Mouse (Mus musculus) hindbrain, embryonic 13.5 days (tissue): ENCODE data around the gene Wwox. TPM values are rescaled to one million over a fixed set of nuclear protein-coding genes. Genes with fewer than 3 reads are reported as not detected.

ENCODE experiments used
- ATAC-seq: fragments of 200-750 bp; cut with Nextera tagmentation; 2 replicates; pipeline ENCODE4 v1.8.0; 2017; ENCODE audit warnings: moderate TSS enrichment; ENCODE audit not compliant: low FRiP score
- H3K27ac ChIP-seq: fragments of 300-500 bp; sonication (generic); 2 replicates; pipeline ENCODE4 v1.5.1; 2015; ENCODE audit warnings: inconsistent platforms, mild to moderate bottlenecking, moderate library complexity
- H3K27me3 ChIP-seq: fragments of 300-500 bp; sonication (generic); 2 replicates; pipeline ENCODE4 v1.6.1; 2015; ENCODE audit warnings: mild to moderate bottlenecking, inconsistent platforms
- H3K36me3 ChIP-seq: fragments of 300-500 bp; sonication (generic); 2 replicates; pipeline ENCODE4 v1.6.1; 2015; ENCODE audit warnings: mild to moderate bottlenecking, inconsistent platforms
- H3K4me1 ChIP-seq: fragments of 300-500 bp; sonication (generic); replicated peaks from 2 replicates; pipeline ENCODE4 v1.6.1; 2015; ENCODE audit warnings: inconsistent platforms
- H3K4me2 ChIP-seq: fragments of 300-500 bp; sonication (generic); 2 replicates; pipeline ENCODE4 v1.6.1; 2015; ENCODE audit warnings: inconsistent platforms, mild to moderate bottlenecking, moderate library complexity
- H3K4me3 ChIP-seq: fragments of 300-500 bp; sonication (generic); 2 replicates; pipeline ENCODE4 v1.5.1; 2015; ENCODE audit warnings: mild to moderate bottlenecking, inconsistent platforms
- H3K9ac ChIP-seq: fragments of 300-500 bp; sonication (generic); 2 replicates; pipeline ENCODE4 v1.6.1; 2015; ENCODE audit warnings: mild to moderate bottlenecking, inconsistent platforms
- H3K9me3 ChIP-seq: fragments of 300-500 bp; sonication (generic); 2 replicates; pipeline ENCODE4 v1.6.1; 2016; ENCODE audit warnings: inconsistent platforms
- WGBS: fragments of 180-500 bp; shearing (Covaris S2); methylation state at CpG from one replicate; pipeline ENCODE4 v1.1.7; 2015; 5-methylcytosine and 5-hydroxymethylcytosine counted together
- polyA plus RNA-seq: library from polyadenylated mRNA; unstranded; fragments of >200 nt; fragmentation: Nextera tagmentation; extraction: Ambion mirVana; gene quantifications from 2 replicates; pipeline ENCODE4 v1.2.1, GENCODE M21; 2015

Wwox gene
- 12.4 and 13.8 TPM in 2 replicates for polyA plus RNA-seq

- H3K9ac ChIP-seq = peak within 1 kb of the TSS; percentile 79
- H3K27ac ChIP-seq = peak within 1 kb of the TSS; percentile 85
- ATAC-seq = peak; percentile 99
- H3K4me1 ChIP-seq = peaks cover 8% of the 10 kb centered on the region
- no peaks in the 10 kb centered on the region for H3K36me3 ChIP-seq
- under 1% methylated on average over 53 of the region's 54 CpGs for WGBS
- peak within 1 kb of the TSS; percentile 85 for H3K4me2 ChIP-seq
- H3K27me3 ChIP-seq = no peaks in the 10 kb centered on the region
- H3K4me3 ChIP-seq = peak within 1 kb of the TSS; percentile 65
- H3K9me3 ChIP-seq = no peaks in the 10 kb centered on the region
Observed at GRCm38 (mm10) chr8:114439334-114440204, at the start of gene Wwox. Wwox (plus strand) TSS chr8:114439655.

- Histone ChIP-seq H3K4me3 (no peak overlapping the region), H3K27me3 (no peaks in the 10 kb centered on the region), H3K4me1 (no peaks in the 10 kb centered on the region), H3K27ac (no peak overlapping the region), H3K4me2 (no peak overlapping the region), H3K9me3 (no peaks in the 10 kb centered on the region), H3K36me3 (no peaks in the 10 kb centered on the region), H3K9ac (no peak overlapping the region)
- WGBS = 96% methylated on average over 12 of the region's 13 CpGs
- no peak for ATAC-seq
Observed at GRCm38 (mm10) chr8:114390465-114391254, 48.8 kb upstream of the Wwox start.

GRCm38 (mm10) chr8:114398326-114398725, 41.1 kb upstream of the Wwox start:
- no peaks in the 10 kb centered on the region for H3K36me3 ChIP-seq
- H3K4me2 ChIP-seq = no peak overlapping the region
- no peaks in the 10 kb centered on the region for H3K9me3 ChIP-seq
- H3K27me3 ChIP-seq = no peaks in the 10 kb centered on the region
- H3K4me1 ChIP-seq = peaks cover 12% of the 10 kb centered on the region
- H3K9ac ChIP-seq = no peak overlapping the region
- no peak overlapping the region for H3K4me3 ChIP-seq
- no peak for ATAC-seq
- H3K27ac ChIP-seq = no peak overlapping the region
- 90% methylated on average over 5 of the region's 5 CpGs for WGBS

GRCm38 (mm10) chr8:114399273-114399672, 40.2 kb upstream of the Wwox start:
- H3K9me3 ChIP-seq = no peaks in the 10 kb centered on the region
- no peaks in the 10 kb centered on the region for H3K27me3 ChIP-seq
- 94% methylated on average over 5 of the region's 5 CpGs for WGBS
- no peak overlapping the region for H3K27ac ChIP-seq
- no peak overlapping the region for H3K9ac ChIP-seq
- no peak overlapping the region for H3K4me3 ChIP-seq
- H3K36me3 ChIP-seq = no peaks in the 10 kb centered on the region
- no peak overlapping the region for H3K4me2 ChIP-seq
- peaks cover 15% of the 10 kb centered on the region for H3K4me1 ChIP-seq
- no peak for ATAC-seq

GRCm38 (mm10) chr8:114401679-114402078, 37.8 kb upstream of the Wwox start:
- no peak for ATAC-seq
- Histone ChIP-seq H3K36me3 (no peaks in the 10 kb centered on the region), H3K9ac (no peak overlapping the region; the same call in 1 of the 2 replicates), H3K27ac (no peak overlapping the region), H3K9me3 (no peaks in the 10 kb centered on the region), H3K27me3 (no peaks in the 10 kb centered on the region), H3K4me2 (no peak overlapping the region), H3K4me1 (peaks cover 15% of the 10 kb centered on the region), H3K4me3 (no peak overlapping the region)
- 39% methylated on average over 7 of the region's 7 CpGs for WGBS

- 80% methylated on average over 3 of the region's 3 CpGs for WGBS
Observed at GRCm38 (mm10) chr8:114411421-114411820, 28.0 kb upstream of the Wwox start.

GRCm38 (mm10) chr8:114417786-114418185, 21.7 kb upstream of the Wwox start, which contains the start of gene Clec3a:
Clec3a (plus strand) TSS chr8:114418086.
- Histone ChIP-seq H3K4me1 (no peaks in the 10 kb centered on the region), H3K27me3 (no peaks in the 10 kb centered on the region), H3K4me3 (no peak within 1 kb of the TSS), H3K27ac (no peak within 1 kb of the TSS), H3K4me2 (no peak within 1 kb of the TSS), H3K9ac (no peak within 1 kb of the TSS), H3K9me3 (no peaks in the 10 kb centered on the region), H3K36me3 (no peaks in the 10 kb centered on the region)
- no peak for ATAC-seq
- WGBS = 82% methylated on average over 8 of the region's 8 CpGs

More at GRCm38 (mm10) chr8:114411421-114411820, 28.0 kb upstream of the Wwox start:
- Histone ChIP-seq H3K4me1 (no peaks in the 10 kb centered on the region), H3K4me3 (no peak overlapping the region), H3K27ac (no peak overlapping the region), H3K9me3 (no peaks in the 10 kb centered on the region), H3K4me2 (no peak overlapping the region), H3K36me3 (no peaks in the 10 kb centered on the region), H3K27me3 (no peaks in the 10 kb centered on the region), H3K9ac (no peak overlapping the region)
- no peak for ATAC-seq

GRCm38 (mm10) chr8:114418486-114418885, 21.0 kb upstream of the Wwox start:
- 80% methylated on average over 5 of the region's 5 CpGs for WGBS
- Histone ChIP-seq H3K4me2 (no peak overlapping the region), H3K4me1 (no peaks in the 10 kb centered on the region), H3K4me3 (no peak overlapping the region), H3K27me3 (no peaks in the 10 kb centered on the region), H3K9me3 (no peaks in the 10 kb centered on the region), H3K27ac (no peak overlapping the region), H3K36me3 (no peaks in the 10 kb centered on the region), H3K9ac (no peak overlapping the region)
- ATAC-seq = no peak

- H3K9ac ChIP-seq = no peak overlapping the region
- no peak overlapping the region for H3K27ac ChIP-seq
- WGBS = 87% methylated on average over 6 of the region's 6 CpGs
- no peaks in the 10 kb centered on the region for H3K27me3 ChIP-seq
- H3K4me2 ChIP-seq = no peak overlapping the region
- H3K36me3 ChIP-seq = no peaks in the 10 kb centered on the region
- H3K4me1 ChIP-seq = no peaks in the 10 kb centered on the region
- H3K4me3 ChIP-seq = no peak overlapping the region
- H3K9me3 ChIP-seq = no peaks in the 10 kb centered on the region
- ATAC-seq = no peak
Observed at GRCm38 (mm10) chr8:114418904-114419303, 20.6 kb upstream of the Wwox start.

GRCm38 (mm10) chr8:114421544-114421943, 17.9 kb upstream of the Wwox start:
- Histone ChIP-seq H3K4me2 (no peak overlapping the region), H3K9ac (no peak overlapping the region), H3K4me3 (no peak overlapping the region), H3K9me3 (no peaks in the 10 kb centered on the region), H3K4me1 (no peaks in the 10 kb centered on the region), H3K27ac (no peak overlapping the region), H3K36me3 (no peaks in the 10 kb centered on the region), H3K27me3 (no peaks in the 10 kb centered on the region)
- WGBS = 84% methylated on average over 4 of the region's 4 CpGs
- no peak for ATAC-seq

- no peak overlapping the region for H3K4me2 ChIP-seq
- no peak for ATAC-seq
- no peaks in the 10 kb centered on the region for H3K9me3 ChIP-seq
- no peak overlapping the region for H3K27ac ChIP-seq
- H3K4me3 ChIP-seq = no peak overlapping the region
- no peak overlapping the region for H3K9ac ChIP-seq
- H3K36me3 ChIP-seq = no peaks in the 10 kb centered on the region
- H3K27me3 ChIP-seq = no peaks in the 10 kb centered on the region
- H3K4me1 ChIP-seq = peaks cover 8% of the 10 kb centered on the region
- 12% methylated on average over 6 of the region's 6 CpGs for WGBS
Observed at GRCm38 (mm10) chr8:114438236-114438635, 1.2 kb upstream of the Wwox start.

- H3K4me2 ChIP-seq = peak overlapping the region; percentile 85
- WGBS = 22% methylated on average over 5 of the region's 5 CpGs
- peaks cover 8% of the 10 kb centered on the region for H3K4me1 ChIP-seq
- peak overlapping the region; percentile 85; the same call in 1 of the 2 replicates for H3K27ac ChIP-seq
- H3K9me3 ChIP-seq = no peaks in the 10 kb centered on the region
- no peak; the same call in 1 of the 2 replicates for ATAC-seq
- no peaks in the 10 kb centered on the region for H3K27me3 ChIP-seq
- H3K36me3 ChIP-seq = no peaks in the 10 kb centered on the region
- H3K4me3 ChIP-seq = peak overlapping the region; percentile 65
- peak overlapping the region; percentile 79 for H3K9ac ChIP-seq
Observed at GRCm38 (mm10) chr8:114440205-114440589, 742 bp downstream of the Wwox start.
